Mouse (Mus musculus) olfactory bulb, adult 2 months (tissue): ENCODE data around the gene Ttc39a.

Experiments used
- CTCF ChIP-seq: fragments of 200-500 bp; IDR thresholded peaks from 2 replicates; pipeline ENCODE4 v1.5.1; 2012; ENCODE audit warnings: low read depth, mild to moderate bottlenecking, low read length, moderate library complexity; ENCODE audit not compliant: insufficient read depth
- POLR2A ChIP-seq: fragments of 200-500 bp; IDR thresholded peaks from 2 replicates; pipeline ENCODE4 v1.6.1; 2012; ENCODE audit warnings: mild to moderate bottlenecking, low read depth, low read length, moderate library complexity; ENCODE audit not compliant: insufficient read depth

GRCm38 (mm10) chr4:109417998-109418397, 11.6 kb downstream of the Ttc39a start:
- no peak for TF ChIP-seq POLR2A
- TF ChIP-seq CTCF = no peak
